Mouse (Mus musculus) ovary, adult 18-20 months (tissue): ENCODE results near the gene 1700129C05Rik.

Source experiments
- DNase-seq: peaks from one replicate; pipeline ENCODE4 v3.0.0; 2022; ENCODE audit warnings: low spot score, mixed read lengths

Gene 1700129C05Rik

DNA sequence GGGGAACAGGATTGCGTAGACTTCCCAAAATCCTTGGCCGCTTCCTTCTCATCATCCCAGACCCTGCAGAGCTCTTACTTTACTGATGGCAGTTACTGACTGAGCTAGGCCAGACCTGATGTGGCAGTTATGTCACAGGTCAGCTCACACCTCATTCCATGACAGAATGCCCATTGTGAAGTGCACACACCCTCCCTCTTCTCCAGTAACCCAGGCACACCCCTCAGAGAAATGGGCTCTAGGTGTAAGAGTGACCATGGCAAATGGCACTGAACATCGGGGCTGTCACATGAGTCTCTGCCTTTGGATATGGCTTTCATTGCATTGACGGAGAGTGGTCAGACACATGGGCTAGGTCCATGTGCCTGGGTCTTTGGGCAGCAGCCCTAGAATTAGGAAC lies at the start of gene 1700129C05Rik:
Gene 1700129C05Rik, minus strand, starts transcription at position 101 of the 400 bp plus-strand sequence.
- DNase-seq: no peak

DNA sequence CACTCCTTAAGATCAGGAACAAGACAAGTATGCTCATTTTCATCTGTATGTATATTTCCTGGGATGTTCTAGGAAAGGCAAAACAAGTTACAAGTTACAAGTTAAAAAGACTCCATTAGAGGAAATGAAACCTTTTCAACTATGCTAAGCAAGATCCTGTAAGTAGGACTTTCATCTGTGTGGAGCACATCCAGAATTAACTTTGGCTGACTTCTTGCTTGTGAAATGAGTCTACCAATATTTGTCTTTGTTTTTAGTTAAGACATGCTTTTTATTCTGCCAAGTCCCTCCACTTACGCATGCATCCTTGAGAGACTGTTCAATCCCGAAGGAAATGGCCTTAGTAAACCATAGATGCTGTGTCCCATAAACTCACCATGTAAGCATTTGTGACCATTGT lies 43.4 kb upstream of the 1700129C05Rik start:
- DNase-seq: no peak

DNA sequence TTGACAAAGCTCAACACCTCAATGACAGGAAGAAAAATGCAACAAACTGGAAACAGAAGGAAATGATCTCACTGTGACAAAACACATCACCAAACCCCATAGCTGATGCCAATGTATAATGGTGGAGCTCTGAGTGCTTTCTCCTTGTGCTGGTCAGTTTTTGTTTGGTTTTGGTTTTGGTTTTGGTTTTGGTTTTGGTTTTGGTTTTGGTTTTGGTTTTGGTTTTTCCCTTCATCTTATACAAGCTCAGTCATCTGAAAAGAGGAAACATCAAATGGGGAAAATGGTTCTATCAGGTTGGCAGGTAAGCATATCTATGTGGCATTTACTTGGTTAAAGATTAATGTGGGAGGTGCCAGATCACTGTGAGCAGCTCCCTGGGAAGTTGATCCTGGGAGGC lies 42.8 kb upstream of the 1700129C05Rik start:
- no peak for DNase-seq

DNA sequence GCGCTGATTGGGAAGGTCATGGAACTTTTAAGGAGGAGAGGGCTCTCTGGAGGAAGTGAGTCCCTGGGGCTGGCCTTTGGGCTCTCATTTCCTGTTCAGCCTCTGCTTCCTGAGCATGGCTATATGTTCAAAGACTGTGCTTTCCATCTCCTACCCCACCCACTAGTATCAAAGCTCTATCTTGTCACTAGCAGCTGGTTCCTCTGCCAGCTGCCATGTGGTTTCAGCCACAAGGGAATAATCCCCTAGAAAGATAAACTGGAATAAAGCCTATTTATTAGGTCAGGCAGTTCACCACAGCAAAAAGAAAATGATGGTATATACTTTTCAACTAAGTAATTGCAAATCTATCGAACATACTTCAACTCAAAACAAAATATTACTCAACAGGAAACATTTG lies 40.0 kb upstream of the 1700129C05Rik start:
- DNase-seq: no peak

DNA sequence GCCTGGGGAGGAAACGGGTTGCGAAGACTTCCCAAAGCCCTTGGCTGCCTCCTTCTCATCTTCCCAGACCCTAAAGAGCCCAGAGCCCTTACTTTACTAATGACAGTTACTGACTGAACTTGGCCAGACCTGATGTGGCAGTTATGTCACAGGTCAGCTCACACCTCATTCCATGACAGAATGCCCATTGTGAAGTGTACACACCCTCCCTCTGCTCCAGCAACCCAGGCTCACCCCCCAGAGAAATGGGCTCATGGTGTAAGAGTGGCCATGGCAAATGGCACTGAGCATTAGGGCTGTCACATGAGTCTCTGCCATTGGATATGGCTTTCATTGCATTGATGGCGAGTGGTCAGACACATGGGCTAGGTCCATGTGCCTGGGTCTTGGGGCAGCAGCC lies 36.0 kb upstream of the 1700129C05Rik start, which contains the start of gene Gm5142:
Gene Gm5142, minus strand, starts transcription at position 101 of the 400 bp plus-strand sequence.
- DNase-seq: no peak

DNA sequence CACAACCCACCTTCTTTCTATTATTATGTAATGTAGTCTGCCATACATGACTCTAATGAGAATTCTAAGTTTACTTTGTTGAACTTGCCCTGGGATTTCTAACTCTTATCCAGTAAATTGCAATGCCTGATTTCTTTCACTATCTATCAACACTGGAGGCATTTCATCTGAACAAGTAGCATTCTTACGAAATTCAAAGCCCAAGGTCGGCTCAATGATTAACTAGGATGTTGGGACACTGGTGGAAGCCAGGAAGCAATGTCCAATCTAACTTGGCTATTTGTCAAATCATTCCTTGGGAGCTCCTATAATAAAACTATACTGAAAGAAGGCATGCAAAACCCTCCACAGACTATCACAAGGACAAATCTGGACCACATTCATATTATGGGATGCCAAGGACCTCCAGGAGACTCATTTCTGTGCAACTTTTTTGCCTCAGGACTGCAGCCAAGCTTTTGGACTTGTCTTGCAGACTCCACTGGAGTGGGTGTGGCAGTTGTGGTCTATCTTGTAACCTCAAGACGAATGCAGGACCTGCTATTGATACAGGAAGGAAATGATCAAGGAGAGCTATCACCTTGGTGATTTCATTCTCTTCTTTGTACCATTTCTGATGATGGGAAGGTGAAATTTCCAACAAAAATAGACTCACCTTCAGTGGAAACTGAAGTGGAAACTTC lies 14.5 kb upstream of the 1700129C05Rik start:
- no peak for DNase-seq

DNA sequence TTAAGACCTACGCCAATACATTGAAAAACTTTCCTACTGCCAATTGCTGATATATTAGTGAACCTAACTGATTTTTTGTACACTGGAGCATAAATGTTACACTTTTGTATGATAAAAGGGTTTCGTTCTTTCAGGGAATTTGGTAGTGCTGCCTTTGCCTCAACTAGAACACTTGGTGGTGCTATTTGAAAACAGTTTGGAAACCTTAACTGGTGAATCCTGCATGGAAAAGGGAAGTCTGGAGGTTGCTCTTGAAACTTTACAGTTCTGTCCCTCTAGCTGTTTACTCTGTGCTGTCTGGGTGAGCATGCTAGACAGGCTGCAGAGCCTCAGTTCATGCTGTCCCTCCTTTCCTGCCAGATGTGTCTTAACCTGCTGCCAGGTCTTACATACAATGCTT lies 12.9 kb upstream of the 1700129C05Rik start:
- no peak for DNase-seq

DNA sequence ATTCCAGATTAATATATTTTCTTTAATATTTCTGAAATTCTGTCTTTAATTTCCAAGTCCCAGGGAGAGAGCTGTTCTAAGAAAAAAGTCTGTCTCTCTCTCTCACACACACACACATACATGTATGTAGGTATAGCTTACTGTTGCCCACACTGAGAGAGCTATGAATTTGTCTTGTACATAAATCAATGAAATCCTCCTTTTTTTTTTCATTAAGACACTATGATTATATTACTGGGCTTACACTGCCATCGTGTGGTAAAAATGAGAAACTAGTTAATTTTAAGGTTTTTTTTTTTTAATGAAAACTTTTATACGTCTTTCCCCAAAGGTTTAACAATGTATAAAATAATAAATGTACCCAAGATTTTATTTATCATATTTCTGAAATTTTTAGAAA lies 28.4 kb downstream of the 1700129C05Rik start:
- no peak for DNase-seq

DNA sequence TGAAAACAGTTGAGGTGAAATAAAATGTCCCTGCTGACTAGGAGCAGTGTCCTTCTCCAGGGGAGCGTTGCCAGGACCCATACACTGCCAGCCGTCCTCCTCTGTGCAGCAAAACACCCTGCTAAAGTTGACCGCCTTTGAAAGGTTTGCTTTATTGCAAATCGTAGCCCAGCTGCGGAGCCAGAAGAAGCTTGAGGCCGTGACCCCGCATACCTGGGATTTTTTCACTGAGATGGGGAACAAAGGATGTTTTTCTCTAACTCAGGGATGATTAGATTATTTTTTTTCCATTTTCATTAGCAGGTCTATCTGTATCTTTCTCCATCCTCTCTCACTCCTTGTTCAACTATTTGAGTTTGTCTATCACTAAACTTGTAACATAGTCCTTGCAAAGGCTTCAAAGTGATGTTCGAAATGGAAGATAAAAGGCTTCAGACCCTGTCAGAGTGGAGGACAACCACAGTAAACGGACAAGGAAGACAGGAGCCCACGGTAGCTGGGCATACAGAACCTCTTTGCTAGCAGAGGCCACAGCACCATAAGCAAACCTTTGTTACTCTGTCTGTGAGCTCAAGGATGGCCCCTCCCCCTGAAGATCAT lies 38.6 kb downstream of the 1700129C05Rik start:
- no peak for DNase-seq

DNA sequence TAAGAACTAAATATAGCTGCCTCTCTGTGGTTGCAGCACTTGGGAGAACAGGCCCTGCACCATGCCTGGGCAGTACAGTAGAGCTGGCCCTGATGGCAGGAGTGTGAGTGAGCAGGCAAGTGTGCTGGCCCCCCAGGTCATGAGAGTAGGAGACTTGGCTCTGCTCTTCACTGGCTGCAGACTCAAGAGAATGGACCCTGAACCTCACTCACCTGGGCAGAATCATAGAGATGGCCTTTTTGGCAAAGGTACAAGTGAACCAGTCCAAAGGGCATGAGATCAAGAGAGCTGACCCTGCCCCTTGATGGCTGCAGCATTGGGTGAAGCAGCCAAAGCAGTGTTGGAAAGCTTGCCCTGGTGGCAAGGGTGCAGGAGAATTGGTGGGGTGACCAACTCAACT lies 49.1 kb downstream of the 1700129C05Rik start:
- DNase-seq: no peak

DNA sequence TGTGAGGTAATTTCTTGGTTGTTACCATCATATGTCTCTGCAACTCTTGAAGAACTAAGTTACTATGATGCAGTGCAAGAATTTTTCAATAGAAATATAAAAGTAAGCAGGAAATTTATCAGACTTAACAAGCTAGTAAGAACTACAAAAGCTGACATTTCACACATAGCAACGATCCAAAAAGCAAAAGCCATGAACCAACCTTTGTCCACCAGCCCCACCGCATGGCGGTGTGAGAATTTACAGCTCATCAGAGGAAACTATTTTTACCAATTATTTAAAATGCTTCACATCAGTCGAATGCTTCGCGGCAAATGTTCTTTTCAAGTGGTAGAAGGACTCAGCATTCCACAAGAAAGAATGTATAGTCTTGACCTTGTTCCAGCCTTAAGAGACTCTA lies 58.3 kb downstream of the 1700129C05Rik start:
- no peak for DNase-seq
